Mouse (Mus musculus) induced T-regulatory cell, adult 2 months (primary cell): ENCODE results near the gene Hba-a1.
"Not testable (repeated sequence)": the region's sequence is repeated elsewhere in the genome, so short reads cannot be mapped to it uniquely, and the experiment has no call there.

Source experiments
- DNase-seq: peaks from one replicate; pipeline ENCODE4 v3.0.0-alpha.2; 2012; ENCODE audit warnings: low read depth

Gene Hba-a1

GRCm38 (mm10) chr11:32296203-32296602 is 12.9 kb downstream of the Hba-a1 start, which contains the start of gene Hba-a2:
Gene Hba-a2 (plus strand): TSS chr11:32296489.
- not testable (repeated sequence) for DNase-seq

GRCm38 (mm10) chr11:32297417-32297816 is 14.1 kb downstream of the Hba-a1 start:
- not testable (repeated sequence) for DNase-seq

GRCm38 (mm10) chr11:32297866-32298531 is 14.7 kb downstream of the Hba-a1 start:
- DNase-seq, result no peak

GRCm38 (mm10) chr11:32298532-32298918 is 15.2 kb downstream of the Hba-a1 start:
- no peak for DNase-seq

GRCm38 (mm10) chr11:32299865-32300264 is 16.6 kb downstream of the Hba-a1 start, which contains the start of gene Hbq1a:
Gene Hbq1a (plus strand): TSS chr11:32300069.
- DNase-seq, result peak; percentile 54

GRCm38 (mm10) chr11:32300279-32301267 is 17.3 kb downstream of the Hba-a1 start:
- no peak for DNase-seq

- DNase-seq, result no peak
These were observed 18.2 kb downstream of the Hba-a1 start for GRCm38 (mm10) chr11:32301506-32301905.

GRCm38 (mm10) chr11:32302824-32303419 is 19.6 kb downstream of the Hba-a1 start:
- DNase-seq, result no peak

- DNase-seq, result no peak
These were observed 20.1 kb downstream of the Hba-a1 start for GRCm38 (mm10) chr11:32303455-32303854.

GRCm38 (mm10) chr11:32307006-32307405 is 23.7 kb downstream of the Hba-a1 start:
- no peak for DNase-seq

- DNase-seq, result no peak
These were observed 26.1 kb downstream of the Hba-a1 start for GRCm38 (mm10) chr11:32309446-32309845.

- no peak for DNase-seq
These were observed 26.6 kb downstream of the Hba-a1 start for GRCm38 (mm10) chr11:32309928-32310327.

GRCm38 (mm10) chr11:32316009-32316408 is 32.7 kb downstream of the Hba-a1 start:
- no peak for DNase-seq

GRCm38 (mm10) chr11:32320507-32321195 is 37.3 kb downstream of the Hba-a1 start:
- no peak for DNase-seq

- DNase-seq, result peak; percentile 74
These were observed 37.9 kb downstream of the Hba-a1 start for GRCm38 (mm10) chr11:32321196-32321565.

- DNase-seq, result peak; percentile 87
These were observed 41.3 kb downstream of the Hba-a1 start for GRCm38 (mm10) chr11:32324609-32325008.

- no peak for DNase-seq
These were observed 47.8 kb downstream of the Hba-a1 start for GRCm38 (mm10) chr11:32331075-32331474.

GRCm38 (mm10) chr11:32331861-32332260 is 48.5 kb downstream of the Hba-a1 start:
- no peak for DNase-seq

- no peak for DNase-seq
These were observed 49.9 kb downstream of the Hba-a1 start for GRCm38 (mm10) chr11:32333235-32333634.
